Mouse (Mus musculus) c-Kit-positive CD71-negative TER-119-negative erythroid progenitor cells, embryonic 14.5 days (primary cell): ENCODE measurements around the gene Stk32c.

Source experiments
- DNase-seq: peaks from one replicate; pipeline ENCODE4 v3.0.0-alpha.2; 2013; ENCODE audit warnings: low read depth

Gene Stk32c

DNA sequence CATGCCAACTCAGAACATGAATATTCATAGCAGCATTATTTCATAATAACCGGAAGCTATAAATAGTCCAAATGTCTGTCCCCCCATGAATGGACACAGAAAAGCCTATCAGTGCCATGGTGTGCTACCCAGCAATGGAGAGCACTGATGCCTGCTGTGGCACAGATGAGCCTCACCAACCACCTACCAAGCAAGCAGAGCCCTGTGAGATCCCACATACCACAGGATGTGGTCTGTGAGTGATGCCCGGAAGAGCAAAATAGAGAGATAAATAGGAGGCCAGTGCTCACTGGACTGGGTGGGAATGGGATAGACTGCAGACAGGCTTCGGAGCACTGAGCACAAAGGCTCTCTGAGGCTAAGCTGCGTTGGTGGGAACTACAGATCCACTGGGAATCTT is 16.1 kb downstream of the Stk32c start:
- DNase-seq, result no peak

- DNase-seq, result no peak
Measured at GRCm38 (mm10) chr7:139191619-139192018, 21.5 kb downstream of the Stk32c start.

GRCm38 (mm10) chr7:139190616-139191015 is 22.5 kb downstream of the Stk32c start:
- no peak for DNase-seq

DNA sequence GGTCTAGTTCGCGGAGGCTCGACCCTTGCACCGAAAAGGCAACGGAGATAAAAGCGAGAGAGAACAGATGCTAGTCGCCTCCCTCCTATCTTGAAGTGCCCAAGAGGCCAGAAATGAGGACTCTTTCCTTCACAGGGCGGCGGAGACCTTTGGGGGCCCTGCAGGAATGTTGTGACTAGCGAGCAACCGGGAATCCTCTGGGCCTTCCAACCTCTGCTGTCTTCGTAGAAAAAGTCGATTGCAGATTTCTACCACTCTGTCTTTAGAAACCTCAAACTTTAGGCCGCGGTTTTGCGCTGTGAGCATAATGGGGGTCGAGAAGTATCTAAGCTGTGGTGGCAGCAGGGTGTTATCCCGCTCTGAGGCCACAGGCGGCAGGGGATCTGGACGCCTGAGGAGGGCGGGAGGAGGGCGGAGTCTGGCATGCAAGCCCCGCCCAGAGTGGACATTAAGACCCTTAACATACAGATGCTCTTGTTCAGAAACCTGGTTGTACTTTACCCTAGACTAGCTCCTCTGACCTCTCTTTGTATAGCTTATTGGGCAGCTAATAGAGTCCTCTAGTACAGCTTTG is 24.4 kb downstream of the Stk32c start:
- no peak for DNase-seq

DNA sequence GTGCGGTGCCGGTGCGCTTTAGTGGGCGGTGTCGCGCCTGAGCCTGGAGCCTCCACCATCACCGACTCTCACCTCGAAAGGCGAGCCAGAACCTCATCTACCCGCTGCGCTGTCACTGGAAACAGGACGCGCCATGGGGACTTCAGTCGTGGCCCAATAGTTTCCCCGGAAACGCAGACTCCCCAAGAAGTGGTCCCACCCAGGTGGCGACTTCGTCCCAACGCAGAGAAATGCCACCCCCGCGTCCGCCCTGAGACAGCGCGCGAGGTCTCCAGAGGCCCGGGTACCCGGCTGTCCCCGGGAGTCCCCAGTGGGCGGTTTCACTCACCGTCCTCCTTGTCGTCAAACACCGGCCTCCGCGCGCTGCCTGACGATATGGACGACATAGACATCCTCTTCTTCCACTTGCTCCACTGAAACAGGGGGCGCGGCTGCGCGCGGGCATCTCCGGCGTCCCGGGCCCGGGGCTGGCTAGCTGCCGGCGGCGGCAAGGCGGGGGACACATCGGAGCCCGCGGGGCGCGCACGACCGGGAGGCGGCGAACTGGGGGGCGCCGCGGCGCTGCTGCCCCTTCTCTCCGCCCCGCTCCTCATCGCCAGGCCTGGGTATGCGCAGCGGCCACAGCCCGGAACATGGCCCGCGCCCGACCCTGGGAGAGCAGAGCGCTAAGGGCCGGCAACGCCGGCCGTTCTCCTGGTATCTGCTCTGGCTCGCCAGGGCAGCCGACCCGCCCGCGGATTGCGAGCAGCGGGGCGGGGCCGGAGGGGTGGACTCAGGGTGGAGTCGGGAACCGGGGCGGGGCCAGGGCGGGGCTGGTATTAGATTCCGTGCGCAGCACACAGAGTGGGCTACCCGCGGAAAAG is 25.1 kb downstream of the Stk32c start:
- DNase-seq, result peak; percentile 48

GRCm38 (mm10) chr7:139187277-139187676 is 25.8 kb downstream of the Stk32c start:
- no peak for DNase-seq

GRCm38 (mm10) chr7:139186436-139186835 is 26.7 kb downstream of the Stk32c start:
- DNase-seq, result no peak

GRCm38 (mm10) chr7:139185971-139186370 is 27.1 kb downstream of the Stk32c start:
- no peak for DNase-seq

- no peak for DNase-seq
Measured at GRCm38 (mm10) chr7:139184846-139185245, 28.3 kb downstream of the Stk32c start.

GRCm38 (mm10) chr7:139184396-139184795 is 28.7 kb downstream of the Stk32c start:
- DNase-seq, result no peak

DNA sequence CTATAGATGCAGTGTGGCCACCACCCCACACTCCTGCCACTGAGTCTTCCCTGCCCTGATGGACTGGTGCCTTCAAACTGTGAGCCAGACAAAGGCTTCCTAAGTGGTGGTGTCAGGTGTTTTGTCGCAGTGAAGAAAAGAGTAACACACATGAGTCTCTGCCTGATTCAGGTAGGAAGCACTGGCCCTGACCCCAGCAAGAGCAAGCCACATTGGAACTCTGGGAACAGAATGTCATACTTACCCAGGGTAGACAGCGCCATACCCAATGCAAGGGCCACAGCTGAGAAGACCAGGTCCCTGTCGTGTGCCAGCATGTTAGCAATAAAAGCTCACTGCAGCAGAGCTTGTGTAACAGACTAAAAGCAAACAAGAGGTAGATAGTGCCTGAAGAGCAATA is 33.0 kb downstream of the Stk32c start:
- no peak for DNase-seq

DNA sequence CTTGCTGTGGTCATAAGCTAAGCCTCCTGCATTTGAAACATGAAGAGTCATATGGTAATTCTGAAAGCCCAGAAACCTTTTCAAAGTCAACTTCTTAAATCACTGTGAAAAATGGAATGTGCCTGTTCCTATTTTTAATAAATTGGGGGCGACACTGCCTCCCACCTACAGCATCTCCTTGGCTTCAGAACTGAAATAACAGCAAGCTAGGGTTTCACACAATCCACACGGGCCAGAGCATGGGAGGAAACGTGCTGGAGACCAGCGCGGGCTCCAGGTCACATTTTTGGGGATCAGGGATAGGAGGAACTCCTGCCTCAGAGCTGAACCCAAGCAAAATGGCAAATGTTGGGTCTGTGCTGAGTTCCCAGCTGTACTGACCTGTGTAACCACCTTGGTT is 33.8 kb downstream of the Stk32c start:
- no peak for DNase-seq

GRCm38 (mm10) chr7:139169143-139169542 is 44.0 kb downstream of the Stk32c start:
- DNase-seq, result no peak

DNA sequence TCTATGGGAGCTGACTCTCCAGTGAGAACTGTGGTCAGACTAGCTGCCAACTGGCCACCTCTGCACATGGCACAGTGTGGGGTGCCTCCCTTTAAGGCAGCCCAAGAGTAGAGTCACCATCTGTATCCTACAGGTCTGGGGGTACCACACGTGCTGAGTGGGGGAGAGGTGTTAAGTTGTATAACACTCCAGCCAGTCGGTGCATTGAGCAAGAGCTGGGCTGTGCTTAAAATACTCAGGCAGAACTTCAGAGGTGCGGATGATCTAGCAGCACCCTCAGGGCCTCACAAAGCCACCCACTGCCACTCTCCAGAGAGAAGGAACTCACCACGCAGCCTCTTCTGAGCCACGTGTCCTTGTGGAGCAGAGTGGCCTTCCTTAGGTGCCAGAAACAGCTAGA is 48.7 kb downstream of the Stk32c start:
- no peak for DNase-seq

GRCm38 (mm10) chr7:139158956-139159355 is 54.2 kb downstream of the Stk32c start:
- no peak for DNase-seq

- DNase-seq, result no peak
Measured at GRCm38 (mm10) chr7:139158549-139158948, 54.6 kb downstream of the Stk32c start.

GRCm38 (mm10) chr7:139157541-139157940 is 55.6 kb downstream of the Stk32c start:
- DNase-seq, result no peak

- DNase-seq, result no peak
Measured at GRCm38 (mm10) chr7:139156341-139157058, 56.6 kb downstream of the Stk32c start.

- no peak for DNase-seq
Measured at GRCm38 (mm10) chr7:139152927-139153326, 60.2 kb downstream of the Stk32c start.

DNA sequence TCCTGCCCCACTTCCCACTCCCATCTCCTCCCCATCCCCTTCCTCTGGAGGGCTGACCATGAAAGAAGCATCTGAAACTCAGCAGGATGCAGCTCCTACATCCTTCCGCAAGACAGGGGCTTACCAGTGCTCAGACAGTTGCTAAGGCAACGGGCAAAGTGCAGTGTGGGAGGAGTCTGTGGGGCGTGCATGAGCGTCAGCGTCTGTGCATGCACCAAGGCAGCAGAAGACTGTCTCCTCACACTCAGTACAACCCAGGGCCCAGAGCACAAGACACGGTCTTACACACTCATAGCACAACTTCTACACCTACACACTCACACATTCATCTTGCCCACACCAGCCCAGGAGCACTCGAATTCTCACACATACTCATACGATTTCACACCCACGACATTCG is 62.0 kb downstream of the Stk32c start:
- no peak for DNase-seq

GRCm38 (mm10) chr7:139149373-139149772 is 63.7 kb downstream of the Stk32c start:
- no peak for DNase-seq

DNA sequence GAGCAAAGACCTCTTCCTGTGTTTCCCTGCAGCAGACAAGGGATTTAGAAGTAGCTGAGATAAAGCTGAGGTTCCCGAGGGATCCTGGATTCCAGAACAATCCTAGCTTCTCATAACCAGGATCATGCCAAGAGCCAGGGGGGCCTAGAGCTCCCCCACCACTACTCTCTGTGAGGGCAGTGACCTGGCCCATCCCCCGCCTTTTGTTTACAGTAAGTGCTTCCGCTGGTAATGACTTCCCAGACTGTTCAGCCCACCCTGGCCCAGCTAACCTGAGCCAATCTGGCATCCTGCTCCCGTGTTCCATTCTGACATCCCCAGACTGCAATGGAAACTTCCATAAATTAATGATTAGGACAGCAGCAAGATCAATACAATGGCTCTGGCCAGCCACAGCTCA is 65.7 kb downstream of the Stk32c start:
- no peak for DNase-seq

DNA sequence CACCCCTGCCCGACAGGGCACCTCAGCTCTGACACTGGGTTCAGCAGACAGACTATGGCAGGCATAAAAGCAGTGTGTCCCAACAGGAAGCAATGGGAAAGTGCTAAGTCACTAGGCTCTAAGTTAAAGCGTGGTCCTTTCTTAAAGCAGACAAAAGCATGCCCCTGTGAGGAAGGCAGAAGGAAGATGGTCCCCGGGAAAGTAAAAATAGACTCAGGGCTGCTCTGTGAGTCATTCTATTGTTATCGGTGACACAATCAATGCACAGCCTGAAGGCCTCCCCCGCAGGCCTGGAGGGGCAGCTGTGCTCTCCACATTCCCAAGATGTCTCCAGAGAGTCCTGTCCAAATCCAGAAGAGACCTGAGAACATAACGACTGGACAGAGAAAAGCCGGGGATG is 67.2 kb downstream of the Stk32c start:
- DNase-seq, result no peak
